Mouse (Mus musculus) olfactory bulb, adult 2 months (tissue): Measurements from ENCODE around the gene Wscd2.

Experiments
- CTCF ChIP-seq: fragments of 200-500 bp; IDR thresholded peaks from 2 replicates; pipeline ENCODE4 v1.5.1; 2012; ENCODE audit warnings: low read depth, mild to moderate bottlenecking, low read length, moderate library complexity; ENCODE audit not compliant: insufficient read depth
- POLR2A ChIP-seq: fragments of 200-500 bp; IDR thresholded peaks from 2 replicates; pipeline ENCODE4 v1.6.1; 2012; ENCODE audit warnings: mild to moderate bottlenecking, low read depth, low read length, moderate library complexity; ENCODE audit not compliant: insufficient read depth

DNA sequence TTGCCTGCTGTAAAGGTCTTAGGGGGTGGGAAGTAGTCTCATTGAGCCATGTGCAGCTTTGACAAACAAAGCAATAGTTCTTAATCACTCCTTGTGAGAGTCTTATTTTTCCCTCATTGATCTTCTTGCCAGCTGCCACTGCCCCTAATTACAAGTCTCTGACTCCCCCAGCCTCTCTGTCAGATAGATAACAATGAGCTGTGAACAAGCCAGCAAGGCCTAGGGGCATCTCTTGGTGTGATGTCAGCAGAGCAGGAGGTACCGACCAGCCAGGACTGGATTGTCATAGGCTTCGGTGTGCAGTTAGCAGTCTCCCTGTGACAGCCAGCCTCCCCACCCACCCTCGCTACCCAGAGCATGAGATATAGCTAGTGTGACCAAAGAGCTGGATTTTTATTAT lies 48.0 kb upstream of the Wscd2 start:
- TF ChIP-seq CTCF (no peak), POLR2A (no peak)
